Mouse (Mus musculus): ENCODE measurements at regions not wholly inside any gene's neighbourhood (a gene's known extent, or its start where the extent isn't known, plus 50 kb on each side); places are given as distances from the start of the nearest gene placed in this dataset.

GRCm38 (mm10) chr2:50518371-50519128 lies 221.9 kb upstream of the Mmadhc start:
- Histone ChIP-seq H3K36me3 (ENCODE audit: insufficient read depth, low read length) (no peaks in the 10 kb centered on the region), H3K27ac (ENCODE audit: low read length) (no peak overlapping the region), H3K4me1 (ENCODE audit: insufficient read depth, low read depth, low read length) (no peaks in the 10 kb centered on the region), H3K9ac (replicated peaks; ENCODE audit: low read depth) (no peak overlapping the region), H3K4me3 (ENCODE audit: low read depth, low read length) (no peak overlapping the region), H3K27me3 (replicated peaks; ENCODE audit: insufficient read depth, low read length) (no peaks in the 10 kb centered on the region), H3K4me2 (replicated peaks; ENCODE audit: low read depth, low read length) (no peak overlapping the region), H3K9me3 (ENCODE audit: low read length) (no peaks in the 10 kb centered on the region)
- DNase-seq (ENCODE audit: low spot score) (peak; percentile 73), ATAC-seq (peak; percentile 60)
- no peak for TF ChIP-seq EP300 (IDR thresholded peaks at IDR 0.05)
- TF ChIP-seq CTCF (IDR thresholded peaks at IDR 0.05): peak; percentile 53
- 29% methylated on average over 10 of the region's 10 CpGs for WGBS

- ATAC-seq (no peak), DNase-seq (ENCODE audit: low spot score) (no peak)
- TF ChIP-seq CTCF (IDR thresholded peaks at IDR 0.05) (no peak), EP300 (IDR thresholded peaks at IDR 0.05) (no peak)
- H3K4me3 ChIP-seq (ENCODE audit: low read depth, low read length): no peak overlapping the region
- H3K4me2 ChIP-seq (replicated peaks; ENCODE audit: low read depth, low read length): no peak overlapping the region
- no peaks in the 10 kb centered on the region for H3K4me1 ChIP-seq (ENCODE audit: insufficient read depth, low read depth, low read length)
- 90% methylated on average over 4 of the region's 4 CpGs for WGBS
- H3K36me3 ChIP-seq (ENCODE audit: insufficient read depth, low read length): no peaks in the 10 kb centered on the region
- no peak overlapping the region for H3K9ac ChIP-seq (replicated peaks; ENCODE audit: low read depth)
- H3K27me3 ChIP-seq (replicated peaks; ENCODE audit: insufficient read depth, low read length): no peaks in the 10 kb centered on the region
- no peak overlapping the region for H3K27ac ChIP-seq (ENCODE audit: low read length)
- no peaks in the 10 kb centered on the region for H3K9me3 ChIP-seq (ENCODE audit: low read length)
Measured at GRCm38 (mm10) chr2:50513276-50513675, 216.7 kb upstream of the Mmadhc start.

- 68% methylated on average over 8 of the region's 8 CpGs for whole genome bisulfite sequencing
Measured at GRCm38 (mm10) chr2:50498713-50499112, 202.1 kb upstream of the Mmadhc start.

GRCm38 (mm10) chr2:50496057-50496433 lies 199.4 kb upstream of the Mmadhc start:
- Histone ChIP-seq H3K9ac (replicated peaks; ENCODE audit: low read depth) (no peak overlapping the region), H3K4me2 (replicated peaks; ENCODE audit: low read depth, low read length) (no peak overlapping the region), H3K27me3 (replicated peaks; ENCODE audit: insufficient read depth, low read length) (no peaks in the 10 kb centered on the region), H3K4me3 (ENCODE audit: low read depth, low read length) (no peak overlapping the region), H3K36me3 (ENCODE audit: insufficient read depth, low read length) (no peaks in the 10 kb centered on the region), H3K9me3 (ENCODE audit: low read length) (no peaks in the 10 kb centered on the region), H3K27ac (ENCODE audit: low read length) (no peak overlapping the region), H3K4me1 (ENCODE audit: insufficient read depth, low read depth, low read length) (no peaks in the 10 kb centered on the region)
- no peak for DNase-seq (ENCODE audit: low spot score)
- no peak for ATAC-seq
- TF ChIP-seq CTCF (IDR thresholded peaks at IDR 0.05): no peak
- TF ChIP-seq EP300 (IDR thresholded peaks at IDR 0.05): no peak
- 61% methylated on average over 3 of the region's 3 CpGs for whole genome bisulfite sequencing

More at GRCm38 (mm10) chr2:50498713-50499112, 202.1 kb upstream of the Mmadhc start:
- no peak overlapping the region for H3K9ac ChIP-seq (replicated peaks; ENCODE audit: low read depth)
- DNase-seq (ENCODE audit: low spot score): no peak
- no peak overlapping the region for H3K27ac ChIP-seq (ENCODE audit: low read length)
- no peaks in the 10 kb centered on the region for H3K9me3 ChIP-seq (ENCODE audit: low read length)
- H3K36me3 ChIP-seq (ENCODE audit: insufficient read depth, low read length): no peaks in the 10 kb centered on the region
- H3K4me1 ChIP-seq (ENCODE audit: insufficient read depth, low read depth, low read length): no peaks in the 10 kb centered on the region
- ATAC-seq: no peak
- no peak overlapping the region for H3K4me3 ChIP-seq (ENCODE audit: low read depth, low read length)
- TF ChIP-seq CTCF (IDR thresholded peaks at IDR 0.05) (no peak), EP300 (IDR thresholded peaks at IDR 0.05) (no peak)
- no peak overlapping the region for H3K4me2 ChIP-seq (replicated peaks; ENCODE audit: low read depth, low read length)
- H3K27me3 ChIP-seq (replicated peaks; ENCODE audit: insufficient read depth, low read length): no peaks in the 10 kb centered on the region

- WGBS: 27% methylated on average over 5 of the region's 5 CpGs
- no peak overlapping the region for H3K4me3 ChIP-seq (ENCODE audit: low read depth, low read length)
- no peaks in the 10 kb centered on the region for H3K36me3 ChIP-seq (ENCODE audit: insufficient read depth, low read length)
- TF ChIP-seq CTCF (IDR thresholded peaks at IDR 0.05) (no peak), EP300 (IDR thresholded peaks at IDR 0.05) (no peak)
- peak; percentile 32; the same call in 1 of the 2 replicates for ATAC-seq
- DNase-seq (ENCODE audit: low spot score): no peak
- no peak overlapping the region for H3K4me2 ChIP-seq (replicated peaks; ENCODE audit: low read depth, low read length)
- no peaks in the 10 kb centered on the region for H3K4me1 ChIP-seq (ENCODE audit: insufficient read depth, low read depth, low read length)
- H3K9me3 ChIP-seq (ENCODE audit: low read length): no peaks in the 10 kb centered on the region
- H3K27ac ChIP-seq (ENCODE audit: low read length): no peak overlapping the region
- no peaks in the 10 kb centered on the region for H3K27me3 ChIP-seq (replicated peaks; ENCODE audit: insufficient read depth, low read length)
- no peak overlapping the region for H3K9ac ChIP-seq (replicated peaks; ENCODE audit: low read depth)
Measured at GRCm38 (mm10) chr2:50495141-50496056, 198.8 kb upstream of the Mmadhc start.

- 45% methylated on average over 4 of the region's 4 CpGs for WGBS
- Histone ChIP-seq H3K4me2 (replicated peaks; ENCODE audit: low read depth, low read length) (no peak overlapping the region), H3K4me3 (ENCODE audit: low read depth, low read length) (no peak overlapping the region), H3K9ac (replicated peaks; ENCODE audit: low read depth) (no peak overlapping the region), H3K27me3 (replicated peaks; ENCODE audit: insufficient read depth, low read length) (no peaks in the 10 kb centered on the region), H3K4me1 (ENCODE audit: insufficient read depth, low read depth, low read length) (no peaks in the 10 kb centered on the region), H3K27ac (ENCODE audit: low read length) (no peak overlapping the region), H3K9me3 (ENCODE audit: low read length) (no peaks in the 10 kb centered on the region), H3K36me3 (ENCODE audit: insufficient read depth, low read length) (no peaks in the 10 kb centered on the region)
- no peak; the same call in 1 of the 2 replicates for ATAC-seq
- DNase-seq (ENCODE audit: low spot score): peak; percentile 18
- TF ChIP-seq EP300 (IDR thresholded peaks at IDR 0.05) (no peak), CTCF (IDR thresholded peaks at IDR 0.05) (no peak)
Measured at GRCm38 (mm10) chr2:50493597-50494335, 197.2 kb upstream of the Mmadhc start.

Measured in lung, postnatal 0 days (tissue).